Mouse (Mus musculus) CH12.LX (cell line): Measurements from ENCODE around the gene Abhd4.

Experiments
- EP300 ChIP-seq: IDR thresholded peaks from 2 replicates; pipeline ENCODE4 v1.6.1; 2011; ENCODE audit warnings: low read length, improper control_type of control experiment
- ETS1 ChIP-seq: conservative IDR thresholded peaks from 2 replicates; pipeline ENCODE4 v1.6.1; 2012; ENCODE audit warnings: low read depth, mild to moderate bottlenecking, inconsistent platforms, low read length, improper control_type of control experiment, moderate library complexity
- PAX5 ChIP-seq: IDR thresholded peaks from 2 replicates; pipeline ENCODE4 v1.6.1; 2012; ENCODE audit warnings: low read length, inconsistent platforms, mixed read lengths
- POLR2A ChIP-seq: IDR thresholded peaks from 2 replicates; pipeline ENCODE4 v1.6.1; 2011; ENCODE audit warnings: low read depth, mild to moderate bottlenecking, improper control_type of control experiment, low read length

DNA sequence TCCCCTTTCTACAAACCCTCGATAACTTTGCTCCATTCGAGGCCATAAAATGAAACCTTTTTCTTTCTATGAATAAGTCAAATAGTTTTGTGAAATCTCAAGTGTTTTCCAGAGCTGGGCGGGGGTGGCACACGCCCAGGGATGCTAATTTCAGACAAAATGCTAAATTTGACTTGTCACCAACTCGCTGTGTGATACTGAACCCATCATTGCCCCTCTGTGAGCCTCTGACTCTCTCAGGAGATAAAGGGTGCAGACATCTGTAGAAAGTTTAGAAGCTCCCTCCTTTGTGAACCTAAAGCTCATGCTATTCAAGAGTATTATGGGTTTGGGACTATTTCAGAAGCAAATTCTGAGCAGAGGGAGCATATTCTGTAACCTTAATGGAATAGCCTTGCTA lies 46.1 kb upstream of the Abhd4 start:
- TF ChIP-seq PAX5 (no peak), ETS1 (no peak), POLR2A (no peak), EP300 (no peak)
